Mouse (Mus musculus) liver, embryonic 15.5 days (tissue): Measurements from ENCODE around the gene Ppp1r16b. TPM values are rescaled to one million over a fixed set of nuclear protein-coding genes. Genes with fewer than 3 reads are reported as not detected.

Experiments
- ATAC-seq: fragments of 200-750 bp; cut with Nextera tagmentation; 2 replicates; pipeline ENCODE4 v1.8.0; 2017; ENCODE audit warnings: moderate number of reproducible peaks, mild to moderate bottlenecking, moderate library complexity; ENCODE audit not compliant: insufficient read depth
- H3K27ac ChIP-seq: fragments of 300-500 bp; sonication (generic); replicated peaks from 2 replicates; pipeline ENCODE4 v1.5.1; 2015; ENCODE audit warnings: mild to moderate bottlenecking, inconsistent platforms
- H3K27me3 ChIP-seq: fragments of 300-500 bp; sonication (generic); 2 replicates; pipeline ENCODE4 v1.6.1; 2015; ENCODE audit warnings: mild to moderate bottlenecking, inconsistent platforms
- H3K36me3 ChIP-seq: fragments of 300-500 bp; sonication (generic); replicated peaks from 2 replicates; pipeline ENCODE4 v1.6.1; 2015; ENCODE audit warnings: moderate library complexity, mild to moderate bottlenecking, inconsistent platforms
- H3K4me1 ChIP-seq: fragments of 300-500 bp; sonication (generic); replicated peaks from 2 replicates; pipeline ENCODE4 v1.6.1; 2015; ENCODE audit warnings: inconsistent platforms
- H3K4me2 ChIP-seq: fragments of 300-500 bp; sonication (generic); 2 replicates; pipeline ENCODE4 v1.6.1; 2015; ENCODE audit warnings: moderate library complexity, mild to moderate bottlenecking, inconsistent platforms
- H3K4me3 ChIP-seq: fragments of 300-500 bp; sonication (generic); replicated peaks from 2 replicates; pipeline ENCODE4 v1.5.1; 2015; ENCODE audit warnings: mild to moderate bottlenecking, inconsistent platforms
- H3K9ac ChIP-seq: fragments of 300-500 bp; sonication (generic); 2 replicates; pipeline ENCODE4 v1.6.1; 2015; ENCODE audit warnings: moderate library complexity, mild to moderate bottlenecking, inconsistent platforms
- H3K9me3 ChIP-seq: fragments of 300-500 bp; sonication (generic); replicated peaks from 2 replicates; pipeline ENCODE4 v1.6.1; 2016; ENCODE audit warnings: inconsistent platforms
- WGBS: fragments of 180-500 bp; shearing (Covaris S2); methylation state at CpG from one replicate; pipeline ENCODE4 v1.1.7; 2015; ENCODE audit warnings: mixed read lengths; ENCODE audit not compliant: insufficient replicate concordance; 5-methylcytosine and 5-hydroxymethylcytosine counted together
- polyA plus RNA-seq: library from polyadenylated mRNA; unstranded; fragments of >200 nt; fragmentation: Nextera tagmentation; extraction: Ambion mirVana; gene quantifications from 2 replicates; pipeline ENCODE4 v1.2.1, GENCODE M21; 2015

Gene Ppp1r16b
- polyA plus RNA-seq, 1 experiment from 2014 or later = 1.2 TPM

DNA sequence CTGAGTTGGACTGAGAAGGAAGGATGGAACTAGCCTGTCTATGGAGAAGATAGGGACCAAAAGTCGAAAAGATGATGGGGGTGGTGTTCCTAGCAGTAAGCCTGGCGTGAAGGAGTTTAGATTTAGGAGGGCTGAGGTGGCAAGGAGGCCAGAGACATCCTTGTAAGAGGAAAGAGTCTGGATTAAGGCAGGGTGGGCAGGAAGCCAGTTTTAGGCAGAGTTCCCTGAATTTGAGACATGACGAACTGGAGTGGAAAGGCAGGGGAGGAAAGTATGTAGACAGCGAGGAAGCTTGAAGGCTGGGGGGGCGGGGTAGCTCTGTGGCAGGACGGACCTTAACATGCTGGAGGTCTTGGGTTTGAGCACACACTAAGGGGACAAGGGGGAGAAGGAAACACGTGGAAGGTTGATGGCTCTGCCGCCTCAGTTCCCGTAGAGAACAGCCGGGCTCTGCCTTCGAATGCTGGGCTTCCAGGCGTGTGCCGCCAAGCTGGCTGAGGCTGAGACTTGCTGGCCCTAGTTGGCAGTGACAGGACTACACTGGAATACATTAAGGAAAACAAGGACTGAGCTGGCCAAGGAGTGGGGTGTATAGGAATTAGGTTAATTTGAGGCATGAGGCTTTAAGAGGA is 105.0 kb downstream of the Ppp1r16b start:
- H3K4me3 ChIP-seq = peak overlapping the region; percentile 86
- peak overlapping the region; percentile 90 for H3K4me2 ChIP-seq
- no peak for ATAC-seq
- no peaks in the 10 kb centered on the region for H3K9me3 ChIP-seq
- H3K9ac ChIP-seq = peak overlapping the region; percentile 88
- no peak overlapping the region for H3K27ac ChIP-seq
- H3K36me3 ChIP-seq = peaks cover 44% of the 10 kb centered on the region
- H3K27me3 ChIP-seq = no peaks in the 10 kb centered on the region
- 64% methylated on average over 13 of the region's 13 CpGs for WGBS
- H3K4me1 ChIP-seq = peaks cover 48% of the 10 kb centered on the region

DNA sequence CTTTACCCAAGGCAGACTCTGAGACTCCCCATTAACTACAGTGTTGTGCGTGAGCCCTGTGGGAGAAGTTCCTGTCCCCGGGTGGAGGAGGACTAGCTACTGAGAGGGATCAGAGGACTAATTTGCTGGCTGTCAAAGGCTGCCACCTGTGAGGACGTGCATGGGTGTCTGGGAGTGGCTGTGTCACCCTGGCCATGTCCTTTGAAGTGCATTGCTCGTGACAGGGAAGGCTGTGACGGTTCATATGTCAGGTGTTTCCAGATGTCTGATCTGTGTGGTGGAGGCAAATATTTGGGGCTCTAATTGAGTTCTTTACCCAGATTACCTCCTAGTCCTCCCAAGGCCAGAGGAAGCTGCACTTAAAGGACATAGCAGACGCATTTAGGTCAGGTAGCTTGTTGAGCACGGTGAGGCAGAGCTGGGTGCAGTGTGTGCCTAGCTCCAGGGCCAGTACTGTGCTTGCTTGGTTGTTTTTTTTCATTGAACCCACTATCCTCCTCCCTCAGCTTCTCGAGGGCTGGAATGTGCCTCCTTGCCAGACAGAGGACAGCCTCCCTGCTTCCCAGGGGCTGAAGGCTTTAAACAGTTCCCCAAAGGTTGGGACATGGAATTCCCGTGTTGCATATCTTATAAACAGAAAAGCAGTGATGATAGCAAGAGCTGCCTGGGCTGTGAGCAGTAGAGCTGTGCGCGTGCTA is 106.0 kb downstream of the Ppp1r16b start:
- peak overlapping the region; percentile 90 for H3K4me2 ChIP-seq
- no peaks in the 10 kb centered on the region for H3K27me3 ChIP-seq
- H3K27ac ChIP-seq = 0 out of 2 replicates have a peak overlapping the region, but pooled peaks have one; percentile 20
- ATAC-seq = no peak
- peak overlapping the region; percentile 88; the same call in 1 of the 2 replicates for H3K9ac ChIP-seq
- H3K4me1 ChIP-seq = peaks cover 52% of the 10 kb centered on the region
- peaks cover 48% of the 10 kb centered on the region for H3K36me3 ChIP-seq
- H3K4me3 ChIP-seq = peak overlapping the region; percentile 86
- 70% methylated on average over 11 of the region's 11 CpGs for WGBS
- H3K9me3 ChIP-seq = no peaks in the 10 kb centered on the region

DNA sequence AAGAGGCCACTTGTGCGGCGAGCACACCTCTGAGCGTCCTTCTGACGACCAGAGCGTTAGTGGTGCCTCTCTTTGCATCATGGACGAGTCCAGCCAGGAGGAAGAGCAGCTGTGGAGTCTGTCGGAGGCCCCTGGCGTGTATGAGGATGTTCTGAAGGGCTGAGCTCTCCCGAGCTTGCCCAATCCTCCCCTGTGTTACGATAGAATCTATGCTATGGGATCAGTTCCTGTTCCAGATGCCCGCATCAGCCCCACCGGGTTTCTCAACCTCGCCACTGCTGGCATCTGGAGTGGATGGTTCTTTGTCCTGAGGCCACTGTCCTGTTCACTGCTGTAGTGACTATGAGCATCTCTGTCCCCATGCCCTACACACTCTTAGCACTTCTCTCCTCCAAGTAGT is 107.6 kb downstream of the Ppp1r16b start:
- no peak for ATAC-seq
- Histone ChIP-seq H3K4me3 (no peak overlapping the region), H3K4me1 (peaks cover 61% of the 10 kb centered on the region), H3K9ac (no peak overlapping the region), H3K9me3 (no peaks in the 10 kb centered on the region), H3K27me3 (no peaks in the 10 kb centered on the region), H3K36me3 (peaks cover 54% of the 10 kb centered on the region), H3K4me2 (no peak overlapping the region), H3K27ac (no peak overlapping the region)
- 78% methylated on average over 13 of the region's 13 CpGs for whole genome bisulfite sequencing

DNA sequence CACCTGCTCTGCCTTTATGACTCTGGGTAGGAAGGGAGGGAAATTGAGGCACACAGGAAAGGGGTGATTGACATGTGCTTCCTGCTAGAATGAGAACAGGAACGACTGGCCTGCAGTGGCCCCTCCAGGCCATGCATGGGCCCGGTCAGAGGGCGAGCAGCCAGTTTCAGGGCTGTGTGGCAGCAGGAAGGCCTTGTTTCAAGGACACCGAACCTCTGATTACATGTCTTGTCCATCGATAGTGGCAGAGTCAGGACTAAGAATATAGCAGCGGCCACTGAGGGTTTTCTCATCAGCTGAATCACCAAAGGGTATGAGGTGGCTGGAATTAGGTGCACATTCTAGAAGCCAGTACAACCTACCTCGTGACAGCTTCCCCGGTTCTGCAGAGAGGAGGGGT is 109.7 kb downstream of the Ppp1r16b start:
- Histone ChIP-seq H3K4me1 (peaks cover 54% of the 10 kb centered on the region), H3K36me3 (peaks cover 68% of the 10 kb centered on the region)

DNA sequence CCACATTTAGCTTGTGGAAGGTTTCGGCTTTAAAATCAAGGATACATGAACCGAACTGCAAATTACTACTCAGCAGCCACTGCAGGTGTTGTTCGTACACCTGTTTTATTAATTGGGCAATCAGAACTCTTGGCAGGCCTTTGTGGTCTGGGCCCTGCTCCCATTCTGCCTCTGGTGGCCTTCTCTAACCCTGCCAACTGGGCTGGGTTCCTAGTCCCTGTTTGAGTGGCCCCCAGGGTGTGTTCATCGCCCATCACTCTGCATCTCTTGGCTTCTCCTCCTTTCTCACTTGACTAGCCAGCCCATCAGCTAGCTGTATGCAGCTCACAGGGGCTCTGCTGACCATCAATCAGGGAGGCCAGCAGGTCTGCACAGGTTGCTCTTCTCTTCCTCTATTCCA is 111.5 kb downstream of the Ppp1r16b start:
- no peak overlapping the region for H3K4me2 ChIP-seq
- H3K9me3 ChIP-seq = no peaks in the 10 kb centered on the region
- H3K36me3 ChIP-seq = peaks cover 74% of the 10 kb centered on the region
- no peak overlapping the region for H3K27ac ChIP-seq
- 89% methylated on average over 4 of the region's 4 CpGs for WGBS
- no peak overlapping the region for H3K4me3 ChIP-seq
- no peak for ATAC-seq
- no peak overlapping the region for H3K9ac ChIP-seq
- H3K4me1 ChIP-seq = peaks cover 35% of the 10 kb centered on the region
- no peaks in the 10 kb centered on the region for H3K27me3 ChIP-seq

More for the DNA sequence above, 109.7 kb downstream of the Ppp1r16b start:
- H3K9me3 ChIP-seq = no peaks in the 10 kb centered on the region
- H3K4me2 ChIP-seq = no peak overlapping the region
- H3K27me3 ChIP-seq = no peaks in the 10 kb centered on the region
- no peak overlapping the region for H3K27ac ChIP-seq
- no peak overlapping the region for H3K9ac ChIP-seq
- H3K4me3 ChIP-seq = no peak overlapping the region
- no peak for ATAC-seq
- WGBS = 40% methylated on average over 8 of the region's 8 CpGs

DNA sequence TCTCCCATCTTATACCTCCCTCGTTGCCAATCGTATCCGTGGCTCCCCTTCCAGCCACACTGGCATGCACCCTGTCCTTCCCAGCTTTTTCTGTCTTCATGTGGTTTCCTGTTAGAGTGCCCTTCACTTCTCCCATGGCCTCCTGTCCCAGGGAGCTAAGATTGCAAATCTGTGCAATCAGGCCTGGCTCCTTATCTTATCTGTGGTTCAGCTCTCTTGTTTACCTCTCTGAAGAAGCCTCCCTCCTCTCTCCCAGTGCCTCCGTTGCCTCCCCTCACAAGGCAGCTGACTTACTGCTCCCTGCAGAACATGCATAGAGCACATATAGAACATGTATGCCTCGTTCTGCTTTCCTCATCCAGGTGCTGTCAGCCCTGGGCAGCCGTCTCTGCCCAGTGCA is 112.3 kb downstream of the Ppp1r16b start:
- no peaks in the 10 kb centered on the region for H3K9me3 ChIP-seq
- H3K4me1 ChIP-seq = peaks cover 31% of the 10 kb centered on the region
- H3K27me3 ChIP-seq = no peaks in the 10 kb centered on the region
- no peak overlapping the region for H3K4me3 ChIP-seq
- WGBS = 49% methylated on average over 6 of the region's 6 CpGs
- H3K36me3 ChIP-seq = peaks cover 76% of the 10 kb centered on the region
- H3K9ac ChIP-seq = no peak overlapping the region
- no peak overlapping the region for H3K27ac ChIP-seq
- H3K4me2 ChIP-seq = no peak overlapping the region
- no peak; the same call in 1 of the 2 replicates for ATAC-seq

DNA sequence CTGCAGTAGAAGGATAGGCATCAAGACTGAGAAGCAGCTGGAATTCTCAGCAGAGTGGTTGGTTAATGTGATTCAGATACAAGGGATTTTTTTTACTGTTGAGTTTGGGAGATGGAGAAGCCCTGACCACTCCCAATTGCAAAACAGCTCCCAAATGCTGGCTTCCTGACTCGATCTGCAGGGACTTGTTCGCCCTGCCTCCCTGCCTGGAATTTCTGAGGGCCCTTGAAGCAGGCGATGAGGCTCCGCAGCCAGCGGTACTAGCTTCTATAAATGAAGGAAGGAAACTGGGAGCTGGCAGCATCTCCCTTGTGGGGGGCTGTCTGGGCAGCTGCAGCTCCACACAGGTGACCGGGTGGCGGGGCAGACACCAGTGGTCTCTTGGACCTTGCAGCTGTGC is 113.2 kb downstream of the Ppp1r16b start:
- H3K27me3 ChIP-seq = no peaks in the 10 kb centered on the region
- ATAC-seq = no peak
- no peak overlapping the region for H3K4me2 ChIP-seq
- peaks cover 76% of the 10 kb centered on the region for H3K36me3 ChIP-seq
- WGBS = 83% methylated on average over 7 of the region's 7 CpGs
- no peak overlapping the region for H3K9ac ChIP-seq
- H3K4me1 ChIP-seq = peaks cover 31% of the 10 kb centered on the region
- H3K4me3 ChIP-seq = no peak overlapping the region
- H3K27ac ChIP-seq = no peak overlapping the region
- H3K9me3 ChIP-seq = no peaks in the 10 kb centered on the region

DNA sequence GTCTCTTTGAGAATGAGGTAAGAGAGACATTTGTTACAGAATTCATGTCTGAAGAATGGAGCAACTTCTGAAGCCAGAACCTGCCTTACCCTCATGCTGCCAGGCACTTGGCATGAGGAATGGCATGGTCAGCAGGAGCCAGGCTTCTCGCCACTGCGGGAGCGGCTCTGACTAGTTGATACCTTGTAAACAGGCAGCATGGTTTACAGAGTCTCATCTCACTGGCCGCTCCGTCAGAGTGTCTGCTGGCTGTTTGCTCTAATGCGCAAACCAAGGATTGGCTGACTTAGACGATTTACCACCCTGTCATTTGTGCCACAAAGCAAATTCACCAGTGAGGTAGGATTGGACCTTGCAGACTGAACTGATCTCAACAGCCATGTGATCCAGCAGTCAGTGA is 115.9 kb downstream of the Ppp1r16b start:
- H3K36me3 ChIP-seq = peaks cover 84% of the 10 kb centered on the region
- no peaks in the 10 kb centered on the region for H3K27me3 ChIP-seq
- H3K9ac ChIP-seq = no peak overlapping the region
- H3K4me1 ChIP-seq = peaks cover 19% of the 10 kb centered on the region
- H3K4me2 ChIP-seq = no peak overlapping the region
- no peaks in the 10 kb centered on the region for H3K9me3 ChIP-seq
- ATAC-seq = no peak
- no peak overlapping the region for H3K27ac ChIP-seq
- no peak overlapping the region for H3K4me3 ChIP-seq
- 87% methylated on average over 7 of the region's 7 CpGs for WGBS

DNA sequence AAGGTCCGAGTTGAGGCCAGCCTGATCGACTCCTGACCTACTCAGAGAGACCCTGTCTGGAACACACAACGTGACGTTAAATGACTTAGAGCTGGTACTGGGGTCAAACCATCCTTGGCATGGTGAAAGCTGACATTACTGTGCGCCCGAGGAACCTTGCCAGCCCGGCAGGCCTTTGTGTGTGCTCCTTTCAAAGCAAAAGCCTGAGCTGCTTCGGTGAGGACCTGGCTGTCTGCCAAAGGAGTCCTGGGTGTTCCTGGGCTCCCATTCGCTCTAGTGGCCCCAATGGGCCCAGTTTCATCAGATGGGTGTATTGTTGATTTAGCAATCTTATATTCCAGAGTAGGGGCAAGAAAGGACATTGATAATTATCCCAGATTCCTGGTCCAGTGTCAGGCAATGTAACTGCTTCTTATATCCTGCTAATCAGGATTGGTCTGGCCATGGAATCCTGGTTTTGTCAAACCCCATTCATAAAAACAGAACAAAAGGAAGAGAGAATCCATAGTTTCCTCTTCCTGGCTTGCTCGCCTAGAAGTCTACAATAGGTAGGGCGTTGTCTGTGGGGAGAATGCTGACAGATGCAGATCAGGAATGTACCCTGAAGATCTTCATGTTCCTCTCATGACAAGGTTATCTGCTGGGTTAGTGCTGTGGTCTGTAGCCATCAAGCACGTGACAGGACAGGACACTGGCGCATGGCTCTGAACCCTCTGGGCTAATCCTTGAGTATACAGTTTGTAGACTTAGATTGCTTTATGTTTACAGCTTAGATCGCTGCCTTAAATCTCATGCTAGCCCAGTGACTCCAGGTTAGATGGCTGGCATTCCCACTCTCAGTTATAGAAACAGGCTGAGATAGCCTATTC is 122.0 kb downstream of the Ppp1r16b start:
- Histone ChIP-seq H3K9ac (no peak overlapping the region), H3K9me3 (no peaks in the 10 kb centered on the region), H3K27me3 (no peaks in the 10 kb centered on the region), H3K27ac (no peak overlapping the region), H3K4me1 (no peaks in the 10 kb centered on the region), H3K36me3 (peaks cover 48% of the 10 kb centered on the region), H3K4me3 (no peak overlapping the region), H3K4me2 (no peak overlapping the region)
- WGBS = 77% methylated on average over 14 of the region's 14 CpGs
- no peak for ATAC-seq

DNA sequence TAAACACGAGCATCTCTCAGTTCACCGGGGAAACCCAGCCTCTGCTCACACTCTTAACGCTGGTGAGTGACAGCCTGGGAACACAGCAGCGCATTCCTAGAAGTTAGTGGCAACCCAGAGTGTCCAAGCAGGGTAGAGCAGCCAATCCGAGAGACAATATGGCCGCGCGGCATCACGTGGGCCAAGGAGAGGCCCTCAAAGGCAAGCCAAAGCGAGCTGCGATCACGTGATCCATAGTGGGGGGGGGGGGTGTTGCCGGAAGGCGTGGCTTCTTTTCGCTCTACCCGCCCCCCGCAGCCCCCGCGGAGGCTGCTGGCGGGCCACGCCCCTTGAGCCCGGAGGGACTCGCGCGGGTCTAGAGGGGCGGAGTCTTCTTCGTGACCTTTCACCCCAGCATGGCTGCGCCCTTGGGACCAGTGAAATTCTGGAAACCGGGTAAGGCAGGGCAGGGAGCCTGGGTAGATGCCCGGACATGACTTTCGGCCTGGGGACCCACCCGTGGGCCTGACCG is 129.4 kb downstream of the Ppp1r16b start, which contains the start of gene Dhx35:
TSS of gene Dhx35 (plus strand) at position 314 of the 511 bp plus-strand sequence.
- H3K9ac ChIP-seq = peak within 1 kb of the TSS; percentile 71
- peaks cover 23% of the 10 kb centered on the region for H3K4me1 ChIP-seq
- peaks cover 1% of the 10 kb centered on the region; the same call in 1 of the 2 replicates for H3K36me3 ChIP-seq
- under 1% methylated on average over 33 of the region's 33 CpGs for WGBS
- no peaks in the 10 kb centered on the region for H3K9me3 ChIP-seq
- peak within 1 kb of the TSS; percentile 81 for H3K4me2 ChIP-seq
- peak within 1 kb of the TSS; percentile 84 for H3K4me3 ChIP-seq
- no peaks in the 10 kb centered on the region for H3K27me3 ChIP-seq
- ATAC-seq = peak; percentile 98
- H3K27ac ChIP-seq = peak within 1 kb of the TSS; percentile 76
